Mouse (Mus musculus) spleen, postnatal 10 days (tissue): ENCODE results near the gene BC055324.
"Not testable (repeated sequence)": the region's sequence is repeated elsewhere in the genome, so short reads cannot be mapped to it uniquely, and the experiment has no call there.

Source experiments
- DNase-seq, 2 experiments: peaks; one replicate each; pipeline ENCODE4 v3.0.0; 2021 to 2022; ENCODE audit warnings: low spot score in 2 of 2

Gene BC055324

GRCm38 (mm10) chr1:163994721-163995608, at the start of gene BC055324, which contains the start of gene Mettl18:
Gene BC055324, minus strand, starts transcription at chr1:163994796.
Gene Mettl18, plus strand, starts transcription at chr1:163994889.
- DNase-seq: peak; percentile 89 to 92

- no peak for DNase-seq
Measured at GRCm38 (mm10) chr1:164043549-164043948, 49.0 kb upstream of the BC055324 start.

GRCm38 (mm10) chr1:164040385-164041135, 46.0 kb upstream of the BC055324 start:
- no peak for DNase-seq

- DNase-seq: peak in 1 of 2 experiments; percentile 62
Measured at GRCm38 (mm10) chr1:164027416-164027815, 32.8 kb upstream of the BC055324 start.

GRCm38 (mm10) chr1:164025685-164026084, 31.1 kb upstream of the BC055324 start:
- no peak for DNase-seq

GRCm38 (mm10) chr1:164022106-164022505, 27.5 kb upstream of the BC055324 start:
- DNase-seq: not testable (repeated sequence)

GRCm38 (mm10) chr1:164020746-164021145, 26.1 kb upstream of the BC055324 start:
- DNase-seq: not testable (repeated sequence)

GRCm38 (mm10) chr1:164019789-164020188, 25.2 kb upstream of the BC055324 start:
- DNase-seq: no peak

- no peak for DNase-seq
Measured at GRCm38 (mm10) chr1:164018221-164018896, 23.8 kb upstream of the BC055324 start.

GRCm38 (mm10) chr1:164014616-164015015, 20.0 kb upstream of the BC055324 start:
- no peak for DNase-seq

- peak in 1 of 2 experiments; percentile 64 for DNase-seq
Measured at GRCm38 (mm10) chr1:164009235-164009634, 14.6 kb upstream of the BC055324 start.

- no peak for DNase-seq
Measured at GRCm38 (mm10) chr1:164004311-164004710, 9.7 kb upstream of the BC055324 start.

- no peak for DNase-seq
Measured at GRCm38 (mm10) chr1:164001831-164002452, 7.3 kb upstream of the BC055324 start.

- DNase-seq: no peak
Measured at GRCm38 (mm10) chr1:163995609-163995913, 965 bp upstream of the BC055324 start.

GRCm38 (mm10) chr1:163994173-163994720, 349 bp downstream of the BC055324 start:
- DNase-seq: no peak

GRCm38 (mm10) chr1:163992371-163992770, 2.2 kb downstream of the BC055324 start:
- no peak for DNase-seq

GRCm38 (mm10) chr1:163976515-163976914, 18.1 kb downstream of the BC055324 start:
- DNase-seq: no peak

GRCm38 (mm10) chr1:163975088-163975487, 19.5 kb downstream of the BC055324 start:
- DNase-seq: no peak

GRCm38 (mm10) chr1:163974471-163974870, 20.1 kb downstream of the BC055324 start:
- DNase-seq: no peak

- DNase-seq: no peak
Measured at GRCm38 (mm10) chr1:163964008-163964689, 30.4 kb downstream of the BC055324 start.

GRCm38 (mm10) chr1:163958036-163958435, 36.6 kb downstream of the BC055324 start:
- no peak for DNase-seq
